Mouse (Mus musculus): ENCODE measurements around the gene Bbs9. TPM values are rescaled to one million over a fixed set of nuclear protein-coding genes. Genes with fewer than 3 reads are reported as not detected.

The Bbs9 gene
- total RNA-seq, 1 experiment, result 10.3 TPM

- H3K27ac ChIP-seq (ENCODE audit: insufficient read depth, low read depth, low read length, poor library complexity, severe bottlenecking), result no peak overlapping the region
- TF ChIP-seq MAFK (IDR thresholded peaks at IDR 0.05; ENCODE audit: insufficient read depth, low read depth, low read length) (no peak), HCFC1 (IDR thresholded peaks at IDR 0.05; ENCODE audit: borderline replicate concordance, insufficient read depth, low read length) (no peak)
- DNase-seq (ENCODE audit: low read depth, low spot score), result no peak
- in situ Hi-C loops (cut with MboI; ENCODE audit: low sequenced_read_pairs in 2 of 2, unreplicated experiment in 2 of 2), result no loop called here
- H3K4me1 ChIP-seq (ENCODE audit: control insufficient read depth in 2 of 2, insufficient read depth in 2 of 2, low read length in 2 of 2, poor library complexity in 1 of 2), result no peaks in the 10 kb centered on the region
- no peaks in the 10 kb centered on the region for H3K9me3 ChIP-seq (ENCODE audit: control insufficient read depth, insufficient read depth, low read depth, low read length)
- no peak overlapping the region for H3K9ac ChIP-seq (ENCODE audit: insufficient read depth, low read depth, low read length, poor library complexity, severe bottlenecking)
- no peaks in the 10 kb centered on the region for H3K36me3 ChIP-seq (ENCODE audit: control insufficient read depth, insufficient read depth, low read length, poor library complexity, severe bottlenecking)
- H3K4me3 ChIP-seq (ENCODE audit: insufficient read depth in 1 of 2, low read depth in 1 of 2, low read length in 2 of 2, poor library complexity in 1 of 2, severe bottlenecking in 1 of 2), result no peak overlapping the region
Observed at GRCm38 (mm10) chr9:22567726-22568125, 92.2 kb downstream of the Bbs9 start.

- H3K4me1 ChIP-seq (ENCODE audit: control insufficient read depth in 2 of 2, insufficient read depth in 2 of 2, low read length in 2 of 2, poor library complexity in 1 of 2), result no peaks in the 10 kb centered on the region
- H3K9me3 ChIP-seq (ENCODE audit: control insufficient read depth, insufficient read depth, low read depth, low read length), result no peaks in the 10 kb centered on the region
- no peak overlapping the region for H3K9ac ChIP-seq (ENCODE audit: insufficient read depth, low read depth, low read length, poor library complexity, severe bottlenecking)
- no peak for TF ChIP-seq CHD2 (IDR thresholded peaks at IDR 0.05; ENCODE audit: low read depth, low read length)
- TF ChIP-seq ZC3H11A (IDR thresholded peaks at IDR 0.05; ENCODE audit: borderline replicate concordance, low read depth, low read length), result no peak
- no peak for TF ChIP-seq HCFC1 (IDR thresholded peaks at IDR 0.05; ENCODE audit: borderline replicate concordance, insufficient read depth, low read length)
- no peak for TF ChIP-seq ZNF384 (IDR thresholded peaks at IDR 0.05; ENCODE audit: low read depth, low read length)
- no peak for TF ChIP-seq MAFK (IDR thresholded peaks at IDR 0.05; ENCODE audit: insufficient read depth, low read depth, low read length)
- in situ Hi-C loops (cut with MboI; ENCODE audit: low sequenced_read_pairs in 2 of 2, unreplicated experiment in 2 of 2), result no loop called here
- no peaks in the 10 kb centered on the region for H3K36me3 ChIP-seq (ENCODE audit: control insufficient read depth, insufficient read depth, low read length, poor library complexity, severe bottlenecking)
- no peak overlapping the region for H3K27ac ChIP-seq (ENCODE audit: insufficient read depth, low read depth, low read length, poor library complexity, severe bottlenecking)
- DNase-seq (ENCODE audit: low read depth, low spot score), result no peak
- H3K4me3 ChIP-seq (ENCODE audit: insufficient read depth in 1 of 2, low read depth in 1 of 2, low read length in 2 of 2, poor library complexity in 1 of 2, severe bottlenecking in 1 of 2), result no peak overlapping the region
Observed at GRCm38 (mm10) chr9:22576426-22577139, 101.1 kb downstream of the Bbs9 start.

- Histone ChIP-seq H3K4me1 (ENCODE audit: control insufficient read depth in 2 of 2, insufficient read depth in 2 of 2, low read length in 2 of 2, poor library complexity in 1 of 2) (no peaks in the 10 kb centered on the region), H3K9me3 (ENCODE audit: control insufficient read depth, insufficient read depth, low read depth, low read length) (no peaks in the 10 kb centered on the region), H3K4me3 (ENCODE audit: insufficient read depth in 1 of 2, low read depth in 1 of 2, low read length in 2 of 2, poor library complexity in 1 of 2, severe bottlenecking in 1 of 2) (no peak overlapping the region), H3K36me3 (ENCODE audit: control insufficient read depth, insufficient read depth, low read length, poor library complexity, severe bottlenecking) (no peaks in the 10 kb centered on the region), H3K9ac (ENCODE audit: insufficient read depth, low read depth, low read length, poor library complexity, severe bottlenecking) (no peak overlapping the region), H3K27ac (ENCODE audit: insufficient read depth, low read depth, low read length, poor library complexity, severe bottlenecking) (no peak overlapping the region)
- no peak for DNase-seq (ENCODE audit: low read depth, low spot score)
- in situ Hi-C loops (cut with MboI; ENCODE audit: low sequenced_read_pairs in 2 of 2, unreplicated experiment in 2 of 2), result no loop called here
- TF ChIP-seq HCFC1 (IDR thresholded peaks at IDR 0.05; ENCODE audit: borderline replicate concordance, insufficient read depth, low read length) (no peak), ZNF384 (IDR thresholded peaks at IDR 0.05; ENCODE audit: low read depth, low read length) (no peak), MAFK (IDR thresholded peaks at IDR 0.05; ENCODE audit: insufficient read depth, low read depth, low read length) (no peak), CHD2 (IDR thresholded peaks at IDR 0.05; ENCODE audit: low read depth, low read length) (no peak), ZC3H11A (IDR thresholded peaks at IDR 0.05; ENCODE audit: borderline replicate concordance, low read depth, low read length) (no peak)
Observed at GRCm38 (mm10) chr9:22578266-22578665, 102.8 kb downstream of the Bbs9 start.

GRCm38 (mm10) chr9:22584221-22584620 lies 108.7 kb downstream of the Bbs9 start:
- no peaks in the 10 kb centered on the region for H3K4me1 ChIP-seq (ENCODE audit: control insufficient read depth in 2 of 2, insufficient read depth in 2 of 2, low read length in 2 of 2, poor library complexity in 1 of 2)
- no peak overlapping the region for H3K9ac ChIP-seq (ENCODE audit: insufficient read depth, low read depth, low read length, poor library complexity, severe bottlenecking)
- no peak for DNase-seq (ENCODE audit: low read depth, low spot score)
- H3K9me3 ChIP-seq (ENCODE audit: control insufficient read depth, insufficient read depth, low read depth, low read length), result no peaks in the 10 kb centered on the region
- no peak overlapping the region for H3K27ac ChIP-seq (ENCODE audit: insufficient read depth, low read depth, low read length, poor library complexity, severe bottlenecking)
- no peaks in the 10 kb centered on the region for H3K36me3 ChIP-seq (ENCODE audit: control insufficient read depth, insufficient read depth, low read length, poor library complexity, severe bottlenecking)
- in situ Hi-C loops (cut with MboI; ENCODE audit: low sequenced_read_pairs in 2 of 2, unreplicated experiment in 2 of 2), result no loop called here
- no peak for TF ChIP-seq MAFK (IDR thresholded peaks at IDR 0.05; ENCODE audit: insufficient read depth, low read depth, low read length)
- TF ChIP-seq CHD2 (IDR thresholded peaks at IDR 0.05; ENCODE audit: low read depth, low read length), result no peak
- TF ChIP-seq ZC3H11A (IDR thresholded peaks at IDR 0.05; ENCODE audit: borderline replicate concordance, low read depth, low read length), result no peak
- no peak for TF ChIP-seq HCFC1 (IDR thresholded peaks at IDR 0.05; ENCODE audit: borderline replicate concordance, insufficient read depth, low read length)
- TF ChIP-seq ZNF384 (IDR thresholded peaks at IDR 0.05; ENCODE audit: low read depth, low read length), result no peak
- no peak overlapping the region for H3K4me3 ChIP-seq (ENCODE audit: insufficient read depth in 1 of 2, low read depth in 1 of 2, low read length in 2 of 2, poor library complexity in 1 of 2, severe bottlenecking in 1 of 2)

- Histone ChIP-seq H3K36me3 (ENCODE audit: control insufficient read depth, insufficient read depth, low read length, poor library complexity, severe bottlenecking) (no peaks in the 10 kb centered on the region), H3K4me1 (ENCODE audit: control insufficient read depth in 2 of 2, insufficient read depth in 2 of 2, low read length in 2 of 2, poor library complexity in 1 of 2) (no peaks in the 10 kb centered on the region), H3K27ac (ENCODE audit: insufficient read depth, low read depth, low read length, poor library complexity, severe bottlenecking) (no peak overlapping the region), H3K9me3 (ENCODE audit: control insufficient read depth, insufficient read depth, low read depth, low read length) (no peaks in the 10 kb centered on the region), H3K9ac (ENCODE audit: insufficient read depth, low read depth, low read length, poor library complexity, severe bottlenecking) (no peak overlapping the region), H3K4me3 (ENCODE audit: insufficient read depth in 1 of 2, low read depth in 1 of 2, low read length in 2 of 2, poor library complexity in 1 of 2, severe bottlenecking in 1 of 2) (no peak overlapping the region)
- in situ Hi-C loops (cut with MboI; ENCODE audit: low sequenced_read_pairs in 2 of 2, unreplicated experiment in 2 of 2), result no loop called here
- no peak for DNase-seq (ENCODE audit: low read depth, low spot score)
- no peak for TF ChIP-seq CHD2 (IDR thresholded peaks at IDR 0.05; ENCODE audit: low read depth, low read length)
- no peak for TF ChIP-seq ZC3H11A (IDR thresholded peaks at IDR 0.05; ENCODE audit: borderline replicate concordance, low read depth, low read length)
- no peak for TF ChIP-seq ZNF384 (IDR thresholded peaks at IDR 0.05; ENCODE audit: low read depth, low read length)
Observed at GRCm38 (mm10) chr9:22593032-22593431, 117.5 kb downstream of the Bbs9 start.

Data from ES-E14 (cell line).